Mouse (Mus musculus) embryonic facial prominence, embryonic 14.5 days (tissue): ENCODE measurements around the gene Pde4b. TPM values are rescaled to one million over a fixed set of nuclear protein-coding genes. Genes with fewer than 3 reads are reported as not detected.

Source experiments
- ATAC-seq: fragments of 200-750 bp; cut with Nextera tagmentation; 2 replicates; pipeline ENCODE4 v1.8.0; 2017; ENCODE audit warnings: low read depth, moderate number of reproducible peaks, moderate TSS enrichment
- DNase-seq: peaks from one replicate; pipeline ENCODE4 v3.0.0-alpha.2; 2015; ENCODE audit warnings: low spot score
- H3K27ac ChIP-seq: fragments of 300-500 bp; sonication (generic); replicated peaks from 2 replicates; pipeline ENCODE4 v1.5.1; 2014; ENCODE audit warnings: low read depth, mild to moderate bottlenecking, low read length, moderate library complexity
- H3K27me3 ChIP-seq: fragments of 300-500 bp; sonication (generic); replicated peaks from 2 replicates; pipeline ENCODE4 v1.6.1; 2014; ENCODE audit warnings: low read length; ENCODE audit not compliant: control insufficient read depth, insufficient read depth
- H3K36me3 ChIP-seq: fragments of 300-500 bp; sonication (generic); 2 replicates; pipeline ENCODE4 v1.6.1; 2014; ENCODE audit warnings: low read length, mixed read lengths; ENCODE audit not compliant: control insufficient read depth, insufficient read depth
- H3K4me1 ChIP-seq: fragments of 300-500 bp; sonication (generic); 2 replicates; pipeline ENCODE4 v1.6.1; 2014; ENCODE audit warnings: antibody characterized with exemption, low read length; ENCODE audit not compliant: control insufficient read depth, insufficient read depth
- H3K4me2 ChIP-seq: fragments of 300-500 bp; sonication (generic); 2 replicates; pipeline ENCODE4 v1.6.1; 2014; ENCODE audit warnings: low read depth, mild to moderate bottlenecking, low read length, moderate library complexity, mixed read lengths
- H3K4me3 ChIP-seq: fragments of 300-500 bp; sonication (generic); 2 replicates; pipeline ENCODE4 v1.5.1; 2014; ENCODE audit warnings: low read depth, mild to moderate bottlenecking, low read length
- H3K9ac ChIP-seq: fragments of 300-500 bp; sonication (generic); 2 replicates; pipeline ENCODE4 v1.6.1; 2014; ENCODE audit warnings: low read depth, mild to moderate bottlenecking, low read length, moderate library complexity, mixed read lengths
- H3K9me3 ChIP-seq: fragments of 300-500 bp; sonication (generic); 2 replicates; pipeline ENCODE4 v1.6.1; 2016; ENCODE audit warnings: low read length; ENCODE audit not compliant: control insufficient read depth
- WGBS: fragments of 180-500 bp; shearing (Covaris S2); extraction: QIAGEN DNeasy Blood & Tissue Kit; methylation state at CpG from one replicate; pipeline ENCODE4 v1.1.7; 2014; 5-methylcytosine and 5-hydroxymethylcytosine counted together
- polyA plus RNA-seq: library from polyadenylated mRNA; unstranded; fragments of >200 nt; fragmentation: Nextera tagmentation; extraction: Ambion mirVana; gene quantifications from 2 replicates; pipeline ENCODE4 v1.2.1, GENCODE M21; 2014

The Pde4b gene
- polyA plus RNA-seq, 1 experiment from 2014 or later = 19.4 TPM

DNA sequence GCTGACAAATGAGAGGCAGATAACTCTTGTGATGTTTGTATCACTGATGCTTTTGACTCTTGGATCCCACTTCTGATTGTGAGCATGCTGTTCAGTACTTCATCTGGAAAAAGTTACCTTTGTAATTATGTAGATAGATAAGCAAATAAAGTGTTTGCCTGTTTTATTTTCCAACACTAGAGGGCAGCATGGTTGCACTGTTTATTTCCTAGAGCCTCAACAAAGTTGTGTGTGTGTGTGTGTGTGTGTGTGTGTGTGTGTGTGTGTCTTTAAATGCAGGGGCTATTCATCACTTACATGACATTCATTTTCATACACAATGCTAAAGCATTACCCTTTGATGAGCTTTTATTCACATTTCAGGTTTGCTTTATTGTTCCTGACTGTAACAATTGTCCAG lies 139.4 kb downstream of the Pde4b start:
- ATAC-seq = no peak

DNA sequence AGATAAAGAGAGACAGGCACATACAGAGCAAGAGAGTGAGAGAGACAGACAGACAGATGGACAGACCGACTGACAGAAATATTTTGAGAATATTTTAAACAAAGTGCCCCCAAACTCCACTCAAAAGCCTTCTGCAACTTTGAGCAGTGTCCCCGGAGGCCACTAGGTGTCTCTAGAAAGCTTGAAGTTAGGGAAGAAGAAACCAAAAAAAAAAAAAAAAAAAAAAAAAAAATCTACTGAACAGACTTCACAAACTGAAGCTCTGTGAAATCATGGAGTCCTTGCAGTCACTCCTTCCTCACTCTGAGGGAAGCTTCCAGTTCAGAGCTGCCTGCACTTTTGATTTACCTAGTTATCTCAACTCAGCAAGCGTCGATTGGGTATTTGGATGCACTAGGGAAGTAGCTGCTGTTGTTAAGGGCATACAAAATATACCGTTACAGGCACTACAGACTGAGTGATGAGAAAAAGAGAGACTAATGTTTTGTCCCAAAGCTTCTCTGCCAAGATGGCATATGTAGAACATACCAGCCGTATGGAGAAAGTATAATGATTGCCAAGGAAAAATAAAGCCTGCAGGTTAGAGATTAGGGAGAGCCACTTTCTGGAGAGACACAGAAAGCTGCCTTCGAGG lies 141.7 kb downstream of the Pde4b start:
- Histone ChIP-seq H3K9ac (peak overlapping the region; percentile 30; the same call in 1 of the 2 replicates), H3K36me3 (no peaks in the 10 kb centered on the region), H3K4me2 (no peak overlapping the region), H3K4me3 (no peak overlapping the region), H3K4me1 (no peaks in the 10 kb centered on the region), H3K27me3 (no peaks in the 10 kb centered on the region), H3K27ac (no peak overlapping the region), H3K9me3 (no peaks in the 10 kb centered on the region)
- WGBS = 49% methylated on average over 7 of the region's 7 CpGs
- ATAC-seq (no peak), DNase-seq (peak; percentile 68)

More for the DNA sequence above, 139.4 kb downstream of the Pde4b start:
- Histone ChIP-seq H3K4me1 (no peaks in the 10 kb centered on the region), H3K4me2 (no peak overlapping the region), H3K36me3 (no peaks in the 10 kb centered on the region), H3K9me3 (no peaks in the 10 kb centered on the region), H3K9ac (no peak overlapping the region), H3K4me3 (no peak overlapping the region), H3K27ac (no peak overlapping the region), H3K27me3 (no peaks in the 10 kb centered on the region)
- peak; percentile 58 for DNase-seq

DNA sequence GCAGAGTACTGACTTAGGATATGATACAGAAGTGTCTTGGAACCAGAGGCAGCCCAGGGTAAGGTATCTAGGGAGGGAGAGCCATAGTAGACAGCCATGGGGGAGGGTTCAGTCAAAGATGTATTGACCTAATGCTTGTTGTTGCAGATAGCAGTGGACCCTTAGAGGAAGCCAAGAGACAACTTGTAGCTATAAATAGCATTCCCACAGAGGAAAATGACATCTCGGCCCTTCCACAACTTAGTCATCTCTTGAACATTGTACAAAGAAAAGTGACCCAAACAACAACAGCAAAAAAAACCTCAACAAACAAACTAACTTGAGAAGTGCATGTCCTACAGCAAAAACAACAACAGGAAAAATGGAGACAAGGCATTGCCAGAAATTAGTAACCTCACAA lies 143.6 kb downstream of the Pde4b start:
- 74% methylated on average over 1 of the region's 1 CpGs for WGBS
- Histone ChIP-seq H3K9me3 (no peaks in the 10 kb centered on the region), H3K4me1 (no peaks in the 10 kb centered on the region), H3K27ac (no peak overlapping the region), H3K4me3 (no peak overlapping the region), H3K9ac (no peak overlapping the region), H3K36me3 (no peaks in the 10 kb centered on the region), H3K27me3 (no peaks in the 10 kb centered on the region), H3K4me2 (no peak overlapping the region)
- no peak for DNase-seq
- ATAC-seq = no peak

DNA sequence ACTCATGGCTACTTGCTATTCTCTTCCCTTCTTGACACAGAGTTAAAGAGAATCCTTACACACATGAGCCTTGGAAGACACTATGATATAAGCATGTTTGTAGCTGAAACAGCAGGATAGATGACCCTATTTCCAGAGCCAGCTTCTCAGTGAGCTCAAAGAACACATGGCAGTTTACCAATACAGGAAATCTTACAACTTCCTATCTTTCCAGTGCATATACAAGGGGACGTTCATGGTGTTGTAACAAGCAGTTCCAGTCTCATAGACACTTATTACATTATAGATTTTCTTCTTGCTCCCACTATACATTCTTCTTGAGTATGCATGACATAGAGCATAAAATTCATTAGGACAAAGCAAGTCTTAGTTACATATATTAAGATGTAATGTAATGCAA lies 146.3 kb downstream of the Pde4b start:
- ATAC-seq (no peak), DNase-seq (no peak)
- Histone ChIP-seq H3K4me3 (no peak overlapping the region), H3K9ac (no peak overlapping the region), H3K9me3 (no peaks in the 10 kb centered on the region), H3K36me3 (no peaks in the 10 kb centered on the region), H3K4me2 (no peak overlapping the region), H3K27me3 (no peaks in the 10 kb centered on the region), H3K27ac (no peak overlapping the region), H3K4me1 (no peaks in the 10 kb centered on the region)
- WGBS = 86% methylated on average over 1 of the region's 1 CpGs

DNA sequence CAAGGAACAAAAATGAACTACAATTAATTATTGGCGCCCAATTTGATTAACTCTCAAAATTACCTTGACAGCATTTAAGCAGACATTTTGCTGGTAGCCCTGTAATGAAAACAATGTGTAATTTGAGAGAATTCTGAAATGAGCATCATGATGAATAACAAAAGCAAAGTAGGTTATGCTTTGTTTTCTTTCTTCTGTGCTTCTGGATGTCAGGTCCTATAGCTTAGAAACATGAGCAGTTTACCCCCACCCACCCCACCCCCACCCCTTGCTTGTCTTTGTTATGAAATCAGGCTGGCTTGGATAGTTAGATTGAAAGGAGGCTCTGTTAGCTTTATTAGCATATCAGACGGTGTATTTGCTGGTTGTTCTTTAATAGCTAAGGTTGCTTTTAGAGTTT lies 147.8 kb downstream of the Pde4b start:
- Histone ChIP-seq H3K9ac (no peak overlapping the region), H3K9me3 (no peaks in the 10 kb centered on the region), H3K36me3 (no peaks in the 10 kb centered on the region), H3K27ac (no peak overlapping the region), H3K27me3 (no peaks in the 10 kb centered on the region), H3K4me1 (no peaks in the 10 kb centered on the region), H3K4me3 (no peak overlapping the region), H3K4me2 (no peak overlapping the region)
- DNase-seq = no peak
- WGBS = 47% methylated on average over 2 of the region's 2 CpGs
- no peak for ATAC-seq

DNA sequence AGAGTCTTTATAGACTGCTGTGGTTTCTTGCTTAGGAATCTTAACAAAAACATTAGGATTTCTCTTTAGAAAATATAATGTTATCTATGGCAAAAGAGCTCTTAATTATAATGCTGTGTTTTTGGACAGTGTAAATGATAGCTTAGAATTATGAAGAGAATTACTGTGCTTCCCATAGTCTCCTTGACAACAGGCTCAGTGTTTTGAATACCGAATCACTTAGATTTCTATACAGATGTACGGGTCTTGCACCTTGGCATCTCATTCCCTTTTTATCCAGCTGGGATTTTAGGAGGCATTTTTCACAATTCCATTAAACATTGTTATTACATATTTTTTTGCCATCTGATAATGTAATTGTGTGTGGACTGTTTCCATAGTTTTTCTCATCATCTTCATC lies 151.8 kb downstream of the Pde4b start:
- 49% methylated on average over 2 of the region's 2 CpGs for WGBS

DNA sequence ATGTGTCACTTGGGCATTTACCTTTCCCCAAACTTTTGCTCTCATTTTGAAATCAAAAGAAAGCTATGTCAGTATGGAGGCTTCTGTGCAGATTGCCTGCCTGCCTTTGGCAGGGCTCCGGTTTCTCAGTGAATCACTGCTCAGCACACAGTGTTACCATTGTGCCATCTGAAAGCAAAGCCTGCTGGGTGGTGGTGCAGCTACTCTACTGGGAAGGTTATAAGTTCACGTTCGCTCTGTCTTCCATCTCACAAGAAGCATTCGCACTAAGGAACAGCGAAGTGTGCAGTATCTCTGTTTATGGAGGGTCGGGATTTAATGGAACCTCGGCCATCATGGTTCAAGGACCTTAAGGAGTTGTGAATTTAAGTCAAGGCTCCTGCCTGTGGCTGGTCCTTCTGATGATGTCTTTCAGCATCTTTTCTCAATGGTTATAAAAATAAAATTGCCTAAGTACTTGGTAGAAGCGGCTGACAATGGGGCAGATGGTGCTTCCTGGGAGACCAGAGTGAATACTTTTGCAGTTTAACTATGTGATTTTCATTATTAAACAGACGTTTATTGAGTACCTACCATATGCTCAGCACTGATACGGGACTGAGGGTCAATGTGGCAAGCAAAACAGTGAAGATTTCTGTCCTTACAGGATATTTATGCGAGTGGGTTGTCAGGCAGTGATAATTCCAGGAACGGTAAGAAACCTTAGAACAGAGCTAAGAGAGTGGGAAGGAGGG lies 152.5 kb downstream of the Pde4b start:
- no peaks in the 10 kb centered on the region for H3K27me3 ChIP-seq
- peak; percentile 53; the same call in 1 of the 2 replicates for ATAC-seq
- no peak overlapping the region for H3K27ac ChIP-seq
- no peaks in the 10 kb centered on the region for H3K9me3 ChIP-seq
- no peaks in the 10 kb centered on the region for H3K4me1 ChIP-seq
- DNase-seq = peak; percentile 45
- no peak overlapping the region for H3K4me3 ChIP-seq
- no peak overlapping the region for H3K9ac ChIP-seq
- WGBS = 68% methylated on average over 12 of the region's 12 CpGs
- no peak overlapping the region for H3K4me2 ChIP-seq
- no peaks in the 10 kb centered on the region for H3K36me3 ChIP-seq

More for the DNA sequence above, 151.8 kb downstream of the Pde4b start:
- Histone ChIP-seq H3K9ac (no peak overlapping the region), H3K27me3 (no peaks in the 10 kb centered on the region), H3K36me3 (no peaks in the 10 kb centered on the region), H3K27ac (no peak overlapping the region), H3K4me2 (no peak overlapping the region), H3K4me3 (no peak overlapping the region), H3K9me3 (no peaks in the 10 kb centered on the region), H3K4me1 (no peaks in the 10 kb centered on the region)
- no peak for ATAC-seq
- DNase-seq = no peak

DNA sequence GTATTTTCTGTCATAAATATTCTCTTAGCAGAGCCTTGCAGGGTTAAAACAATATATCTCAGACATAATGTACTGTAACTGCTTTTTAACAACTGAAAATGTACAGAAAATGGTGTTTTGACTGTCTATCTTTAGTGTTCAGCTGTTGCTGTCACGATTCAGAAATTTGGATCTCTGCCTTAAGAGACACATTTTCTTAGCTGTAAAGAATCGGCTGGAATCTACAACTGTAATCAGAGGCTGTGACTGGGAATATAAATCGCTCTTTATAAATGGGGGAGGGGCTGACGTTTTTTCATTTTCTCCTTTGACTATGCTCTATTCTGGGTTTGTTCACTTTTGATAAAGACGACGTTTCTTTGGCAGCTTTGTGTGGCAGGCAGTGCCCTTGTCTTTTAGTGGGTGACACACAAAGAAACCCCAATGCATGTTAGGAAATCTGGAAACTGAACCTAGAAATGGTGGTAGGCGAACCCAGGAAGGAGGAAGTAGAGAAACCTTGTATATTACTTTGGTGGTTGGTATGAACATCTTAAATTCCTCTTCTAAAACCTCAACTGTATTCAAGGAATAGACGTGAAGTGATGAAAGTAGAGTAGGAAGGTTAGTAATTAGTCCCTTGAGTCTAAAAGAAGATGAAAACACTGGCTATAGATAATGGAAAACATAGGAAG lies 153.5 kb downstream of the Pde4b start:
- no peak overlapping the region for H3K27ac ChIP-seq
- no peak overlapping the region for H3K4me3 ChIP-seq
- H3K27me3 ChIP-seq = no peaks in the 10 kb centered on the region
- H3K9ac ChIP-seq = no peak overlapping the region
- H3K4me2 ChIP-seq = no peak overlapping the region
- H3K4me1 ChIP-seq = no peaks in the 10 kb centered on the region
- DNase-seq = peak; percentile 64
- no peak for ATAC-seq
- H3K36me3 ChIP-seq = no peaks in the 10 kb centered on the region
- no peaks in the 10 kb centered on the region for H3K9me3 ChIP-seq
- 64% methylated on average over 8 of the region's 8 CpGs for WGBS
